In the genomic region with DNA sequence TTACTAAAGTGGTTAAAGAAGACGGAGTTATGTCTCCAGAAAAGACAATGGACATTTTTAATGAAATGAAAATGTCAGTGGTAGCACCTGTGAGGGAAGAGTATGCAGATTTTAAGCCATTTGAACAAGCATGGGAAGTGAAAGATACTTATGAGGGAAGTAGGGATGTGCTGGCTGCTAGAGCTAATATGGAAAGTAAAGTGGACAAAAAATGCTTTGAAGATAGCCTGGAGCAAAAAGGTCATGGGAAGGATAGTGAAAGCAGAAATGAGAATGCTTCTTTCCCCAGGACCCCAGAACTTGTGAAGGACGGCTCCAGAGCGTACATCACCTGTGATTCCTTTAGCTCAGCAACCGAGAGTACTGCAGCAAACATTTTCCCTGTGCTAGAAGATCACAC, we compare ENCODE assay signal across 30 mouse cellular contexts.
"Had no signal": no experiment of that assay in that cellular context is flagged by ENCODE, and none has a peak within 500 bp of the region (broad histone marks: within the 10 kb centered on the region; RNA-seq: fewer than 3 reads in every experiment).

No protein-coding gene starts in this region.

- H3K27me3 ChIP-seq: heart, embryonic 13.5 days; heart, embryonic 15.5 days; hindbrain, embryonic 12.5 days; intestine, embryonic 15.5 days; limb, embryonic 12.5 days; liver, embryonic 13.5 days; liver, embryonic 15.5 days had no signal

- DNase-seq: gastrocnemius, adult 2 months; gastrocnemius, postnatal 14 days; gastrocnemius, postnatal 36 days; heart, adult 11 months; heart, adult 2 months; heart, postnatal 14 days; heart, postnatal 4 days; kidney, adult 18-20 months; kidney, adult 8-10 months; kidney, postnatal 10 days; kidney, postnatal 25 days; kidney, postnatal 4 days; liver; liver, embryonic 13.5 days had no signal

- H3K27ac ChIP-seq: gastrocnemius, adult 2 months; heart, adult 2 months; heart, embryonic 13.5 days; heart, embryonic 15.5 days; hindbrain, embryonic 10.5 days; hindbrain, embryonic 12.5 days; hindbrain, embryonic 14.5 days; intestine, embryonic 15.5 days; layer of hippocampus, adult 2 months; left cerebral cortex, adult 2 months; limb, embryonic 10.5 days; limb, embryonic 12.5 days; liver, embryonic 13.5 days; liver, embryonic 15.5 days had no signal

- H3K9me3 ChIP-seq: heart, embryonic 13.5 days; heart, embryonic 15.5 days; hindbrain, embryonic 10.5 days; hindbrain, embryonic 12.5 days; intestine, embryonic 15.5 days; limb, embryonic 10.5 days; limb, embryonic 12.5 days; liver, embryonic 13.5 days; liver, embryonic 15.5 days had no signal

- H3K4me1 ChIP-seq: hindbrain, embryonic 10.5 days; hindbrain, embryonic 12.5 days; intestine, embryonic 15.5 days; limb, embryonic 10.5 days; limb, embryonic 12.5 days; liver, embryonic 13.5 days; liver, embryonic 15.5 days had no signal

- H3K4me2 ChIP-seq: heart, embryonic 11.5 days; heart, embryonic 13.5 days; heart, embryonic 15.5 days; hindbrain, embryonic 12.5 days; hindbrain, embryonic 14.5 days; intestine, embryonic 15.5 days; limb, embryonic 12.5 days; liver, embryonic 11.5 days; liver, embryonic 13.5 days; liver, embryonic 15.5 days had no signal

- H3K9ac ChIP-seq: heart, embryonic 13.5 days; heart, embryonic 15.5 days; hindbrain, embryonic 12.5 days; hindbrain, embryonic 14.5 days; intestine, embryonic 15.5 days; limb, embryonic 12.5 days; liver, embryonic 13.5 days; liver, embryonic 15.5 days had no signal

- H3K36me3 ChIP-seq: intestine, embryonic 15.5 days; liver, embryonic 13.5 days had no signal

- H3K4me3 ChIP-seq: gastrocnemius, adult 2 months; heart, adult 2 months; heart, embryonic 13.5 days; heart, embryonic 15.5 days; hindbrain, embryonic 10.5 days; hindbrain, embryonic 12.5 days; intestine, embryonic 15.5 days; layer of hippocampus, adult 2 months; left cerebral cortex, adult 2 months; limb, embryonic 10.5 days; limb, embryonic 12.5 days; liver, embryonic 13.5 days; liver, embryonic 15.5 days had no signal

- ATAC-seq: hindbrain, embryonic 16.5 days; inflammation-experienced regulatory T-cells, adult 6 months; intestine, embryonic 15.5 days; intestine, postnatal 0 days had no signal
